Mouse (Mus musculus): ENCODE data around the gene Bcl10.

GRCm38 (mm10) chr3:145925506-145925905, 2.9 kb downstream of the Bcl10 start:
- TF ChIP-seq CTCF (IDR thresholded peaks at IDR 0.05; ENCODE audit: low read depth) = no peak
- TF ChIP-seq EP300 (IDR thresholded peaks at IDR 0.05; ENCODE audit: low read depth) = no peak

Data from heart, postnatal 0 days (tissue).